Mouse (Mus musculus): ENCODE data around the gene Kprp. TPM values are rescaled to one million over a fixed set of nuclear protein-coding genes. Genes with fewer than 3 reads are reported as not detected.
"Not testable (repeated sequence)": the region's sequence is repeated elsewhere in the genome, so short reads cannot be mapped to it uniquely, and the experiment has no call there.

The Kprp gene
- total RNA-seq (2021), result not detected

DNA sequence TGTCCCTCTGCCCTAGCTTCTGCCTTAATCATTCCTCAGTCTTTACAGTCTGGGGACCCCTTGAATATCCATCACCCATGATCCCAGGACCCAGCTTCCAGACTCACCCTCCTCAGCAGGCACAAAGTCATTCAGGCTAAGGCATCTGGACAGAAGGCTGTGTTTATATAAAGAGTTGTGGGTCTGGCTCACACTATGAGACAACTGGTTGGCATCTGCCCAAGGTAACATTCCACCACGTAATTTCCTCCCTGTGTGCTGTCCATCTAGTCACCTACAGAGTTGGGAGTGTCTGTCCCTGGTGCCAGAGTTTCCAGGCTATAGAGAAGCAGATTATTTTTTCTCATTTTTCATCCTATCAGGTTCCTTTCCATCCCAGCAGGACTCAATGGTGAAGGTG is at the start of gene Kprp:
Kprp (minus strand) TSS at position 140 of the 400 bp plus-strand sequence.
- intact Hi-C loops (cut with DNase I), result no loop called here
- DNase-seq (ENCODE audit: low spot score in 2 of 2), result no peak

- no peak for DNase-seq (ENCODE audit: low spot score in 2 of 2)
- intact Hi-C loops (cut with DNase I), result no loop called here
Measured at GRCm38 (mm10) chr3:92874180-92874579, 47.1 kb upstream of the Kprp start.

GRCm38 (mm10) chr3:92870116-92870515 is 43.1 kb upstream of the Kprp start, which contains the start of gene 2310050C09Rik:
TSS of gene 2310050C09Rik (minus strand) at chr3:92870216.
- intact Hi-C loops (cut with DNase I), result no loop called here

GRCm38 (mm10) chr3:92851186-92851585 is 24.1 kb upstream of the Kprp start, which contains the start of gene Lce1l:
TSS of gene Lce1l (minus strand) at chr3:92851286.
- intact Hi-C loops (cut with DNase I), result no loop called here
- no peak for DNase-seq (ENCODE audit: low spot score in 2 of 2)

More at GRCm38 (mm10) chr3:92870116-92870515, 43.1 kb upstream of the Kprp start, which contains the start of gene 2310050C09Rik:
- no peak for DNase-seq (ENCODE audit: low spot score in 2 of 2)

DNA sequence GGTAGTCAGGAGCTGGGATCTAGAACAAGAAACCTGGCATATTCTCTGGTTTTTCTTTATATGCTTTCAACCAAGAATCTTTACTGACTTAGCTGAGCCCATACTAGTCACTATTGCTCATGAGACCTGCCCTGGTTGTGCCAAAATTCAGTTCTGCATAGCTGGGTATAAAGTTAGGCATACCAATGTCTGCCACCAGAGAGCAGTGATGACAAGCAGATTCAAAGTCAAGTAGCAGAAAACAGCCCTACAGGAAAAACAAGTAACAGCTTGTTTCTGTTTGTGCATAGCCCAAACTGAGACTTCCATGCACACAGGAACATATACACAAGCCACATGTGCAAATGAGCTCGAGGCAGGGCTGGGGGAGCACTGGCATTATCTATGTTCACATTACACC is 1.2 kb downstream of the Kprp start:
- intact Hi-C loops (cut with DNase I), result no loop called here
- DNase-seq (ENCODE audit: low spot score in 2 of 2), result no peak

GRCm38 (mm10) chr3:92816036-92816435 is 11.0 kb downstream of the Kprp start:
- DNase-seq (ENCODE audit: low spot score in 2 of 2); intact Hi-C loops (cut with DNase I): not testable (repeated sequence)

DNA sequence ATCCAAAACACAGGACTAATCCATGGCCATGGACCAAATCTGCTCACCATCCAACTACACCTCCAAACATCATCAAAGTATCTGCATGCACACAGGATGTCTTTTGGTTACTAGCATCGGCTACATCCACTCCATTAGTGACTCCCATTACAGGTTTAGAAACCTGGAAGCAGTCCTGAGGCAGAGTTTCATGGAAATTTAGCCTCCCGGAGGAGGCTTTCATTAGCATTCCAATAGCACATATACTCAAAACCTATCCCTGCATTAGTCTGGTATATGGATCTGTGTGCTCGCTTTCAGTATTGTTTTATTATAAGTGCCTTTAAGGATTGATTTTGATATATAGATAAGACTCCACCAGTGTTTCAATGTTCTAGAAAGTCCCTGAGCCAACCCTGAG is 11.5 kb downstream of the Kprp start:
- no peak for DNase-seq (ENCODE audit: low spot score in 2 of 2)
- intact Hi-C loops (cut with DNase I), result no loop called here

DNA sequence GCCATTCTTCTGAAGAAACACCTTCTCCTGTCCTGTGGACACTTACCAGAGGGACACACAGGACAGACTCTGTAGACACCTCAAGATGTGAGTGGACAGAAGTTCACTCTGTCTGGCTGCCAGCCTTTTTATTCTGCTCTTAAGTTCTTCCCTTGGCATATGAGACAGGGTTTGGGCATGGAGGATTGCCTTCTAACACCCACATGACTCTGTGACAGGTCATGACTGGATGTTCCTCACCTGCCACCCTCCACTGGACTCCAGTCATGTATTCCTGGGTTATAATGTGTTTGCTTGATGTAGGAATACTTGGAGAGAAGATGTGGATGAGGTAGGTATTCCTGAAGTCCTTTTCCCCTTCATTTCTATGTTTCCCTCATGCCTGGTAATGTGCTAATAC is 19.3 kb downstream of the Kprp start, which contains the start of gene Lce1k:
Lce1k (minus strand) TSS at position 101 of the 400 bp plus-strand sequence.
- intact Hi-C loops (cut with DNase I), result no loop called here
- no peak for DNase-seq (ENCODE audit: low spot score in 2 of 2)

DNA sequence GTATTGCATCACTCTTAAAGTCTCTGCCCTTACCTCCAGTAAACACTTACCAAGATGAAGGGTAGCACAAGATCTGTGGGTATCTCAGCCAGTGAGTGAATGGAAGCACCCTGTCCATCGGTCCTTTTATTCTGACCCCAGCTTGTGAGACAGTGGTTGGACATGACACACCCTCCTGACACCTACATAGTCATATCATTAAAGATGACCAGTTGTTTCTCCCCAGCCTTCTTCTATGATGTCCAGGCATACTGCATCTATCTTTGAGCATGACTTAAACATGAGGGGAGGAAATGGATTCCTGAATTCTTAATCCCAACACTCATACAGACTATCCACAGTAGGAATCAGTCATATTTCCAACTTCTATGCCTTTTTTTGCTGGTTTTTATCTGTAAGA is 36.6 kb downstream of the Kprp start, which contains the start of gene Lce1j:
Lce1j (minus strand) TSS at position 101 of the 400 bp plus-strand sequence.
- intact Hi-C loops (cut with DNase I), result no loop called here

DNA sequence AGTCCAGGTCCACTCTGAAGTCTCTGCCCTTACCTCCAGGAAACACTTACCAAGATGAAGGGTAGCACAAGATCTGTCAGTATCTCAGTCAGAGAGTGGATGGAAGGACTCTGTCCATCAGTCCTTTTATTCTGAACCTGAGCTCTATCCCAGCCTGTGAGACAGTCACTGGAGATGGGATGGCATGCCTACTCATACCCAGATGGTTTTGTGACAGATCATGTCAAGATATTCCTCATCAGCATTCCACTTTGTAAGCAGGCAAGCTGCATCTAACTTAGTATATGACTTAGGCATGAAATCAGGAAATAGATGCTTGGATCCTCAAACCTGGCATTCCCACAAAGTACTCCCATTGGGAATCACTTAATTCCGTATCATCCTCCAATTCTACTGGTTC is 48.2 kb downstream of the Kprp start, which contains the start of gene Lce1i:
Lce1i (minus strand) TSS at position 101 of the 400 bp plus-strand sequence.
- no peak for DNase-seq (ENCODE audit: low spot score in 2 of 2)
- intact Hi-C loops (cut with DNase I), result no loop called here

More for the DNA sequence above, 36.6 kb downstream of the Kprp start, which contains the start of gene Lce1j:
- no peak for DNase-seq (ENCODE audit: low spot score in 2 of 2)

Other genes with a start within 250 kb of the Kprp start
- not detected for gene Smcp, start 238.2 kb downstream of the Kprp start, total RNA-seq (2021)
- not detected for gene 2210017I01Rik, start 219.8 kb downstream of the Kprp start, total RNA-seq (2021)
- gene Lce6a, start 205.6 kb downstream of the Kprp start, total RNA-seq (2021), result not detected
- not detected for gene Lce1a1, start 178.9 kb downstream of the Kprp start, total RNA-seq (2021)
- gene Lce1b, start 170.3 kb downstream of the Kprp start, total RNA-seq (2021), result not detected
- not detected for gene Lce1a2, start 156.9 kb downstream of the Kprp start, total RNA-seq (2021)
- not detected for gene Lce1c, start 148.0 kb downstream of the Kprp start, total RNA-seq (2021)
- not detected for gene Lce1d, start 140.0 kb downstream of the Kprp start, total RNA-seq (2021)
- gene Lce1e, start 118.2 kb downstream of the Kprp start, total RNA-seq (2021), result not detected
- not detected for gene Lce1f, start 106.9 kb downstream of the Kprp start, total RNA-seq (2021)
- gene Gm38119, start 88.2 kb downstream of the Kprp start, total RNA-seq (2021), result not detected
- gene Lce1g, start 74.9 kb downstream of the Kprp start, total RNA-seq (2021), result not detected
- gene Lce1h, start 62.2 kb downstream of the Kprp start, total RNA-seq (2021), result not detected
- gene Lce1i, start 48.3 kb downstream of the Kprp start, total RNA-seq (2021), result not detected
- not detected for gene Lce1j, start 36.7 kb downstream of the Kprp start, total RNA-seq (2021)
- gene Lce1k, start 19.4 kb downstream of the Kprp start, total RNA-seq (2021), result not detected
- not detected for gene Lce1l, start 24.0 kb upstream of the Kprp start, total RNA-seq (2021)
- gene 2310050C09Rik, start 43.0 kb upstream of the Kprp start, total RNA-seq (2021), result not detected
- not detected for gene Lce3a, start 99.0 kb upstream of the Kprp start, total RNA-seq (2021)
- not detected for gene Lce3b, start 105.7 kb upstream of the Kprp start, total RNA-seq (2021)
- not detected for gene Lce3c, start 117.2 kb upstream of the Kprp start, total RNA-seq (2021)
- gene Lce3d, start 130.1 kb upstream of the Kprp start, total RNA-seq (2021), result not detected
- gene Lce3e, start 139.8 kb upstream of the Kprp start, total RNA-seq (2021), result not detected
- not detected for gene Lce3f, start 165.0 kb upstream of the Kprp start, total RNA-seq (2021)
- gene Crct1, start 188.4 kb upstream of the Kprp start, total RNA-seq (2021), result not detected
- not detected for gene Lce1m, start 191.8 kb upstream of the Kprp start, total RNA-seq (2021)
- gene Gm4858, start 241.6 kb upstream of the Kprp start, total RNA-seq (2021), result not detected